Comparison of ENCODE assay signal across 30 mouse cellular contexts in the genomic region with DNA sequence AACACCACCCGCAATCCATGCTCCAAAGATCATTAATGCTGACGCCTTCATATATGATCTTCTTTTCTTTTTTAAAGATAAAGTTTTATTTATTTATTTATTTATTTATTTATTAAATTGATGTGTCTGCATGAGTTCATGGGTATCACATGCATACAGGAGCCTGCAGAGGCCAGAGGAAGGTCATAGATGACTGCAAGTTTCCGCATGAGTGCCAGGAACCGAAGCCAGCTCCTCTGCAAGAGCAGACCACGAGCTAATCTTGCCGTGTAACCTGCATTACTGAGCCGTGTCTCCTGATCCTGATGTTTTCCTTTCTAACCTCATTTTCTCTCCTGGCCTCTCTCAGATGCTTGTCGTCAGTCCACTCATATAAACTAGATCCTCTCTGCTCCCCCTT. TPM values are rescaled to one million over a fixed set of nuclear protein-coding genes. Genes with fewer than 3 reads are reported as not detected.
A peak's percentile ranks its signal among the peaks of the same experiment; 100 is the strongest.
DNase-seq lines count a peak whose midpoint lies in the region; ATAC-seq and TF ChIP-seq lines count a peak whose summit lies in the region.
"Had no signal": no experiment of that assay in that cellular context is flagged by ENCODE, and none has a peak within 500 bp of the region (broad histone marks: within the 10 kb centered on the region; RNA-seq: fewer than 3 reads in every experiment).

No protein-coding gene starts in this region.

- no peak overlapping the region for H3K9ac ChIP-seq in kidney, postnatal 0 days (ENCODE audit: low read depth, low read length)
- H3K9ac ChIP-seq: embryonic facial prominence, embryonic 13.5 days; forebrain, embryonic 12.5 days; forebrain, embryonic 15.5 days; heart, embryonic 15.5 days; hindbrain, embryonic 14.5 days had no signal

- peak; percentile 24 for DNase-seq in adrenal gland, postnatal 14 days
- DNase-seq in adrenal gland, adult 18-20 months (ENCODE audit: low spot score in 2 of 2) = no peak
- peak; percentile 19 for DNase-seq in kidney, adult 2 months
- DNase-seq in kidney, adult 18-20 months = no peak
- DNase-seq in kidney, postnatal 0 days (ENCODE audit: low spot score) = peak; percentile 41
- no peak for DNase-seq in kidney, postnatal 25 days
- DNase-seq in NIH3T3 (ENCODE audit: low read depth) = peak; percentile 5
- no peak for DNase-seq in cerebellum, postnatal 36 days
- DNase-seq: adrenal gland, postnatal 10 days; B cell, adult 2 months; cerebellum, adult 11 months; cerebellum, adult 2 months; cerebellum, adult 9-11 months; cerebellum, postnatal 25 days; embryo, embryonic 11 days; gastrocnemius, postnatal 25 days; heart, postnatal 14 days; heart, postnatal 4 days had no signal

- TF ChIP-seq CTCF in kidney, adult 2 months (conservative IDR thresholded peaks at IDR 0.05; ENCODE audit: insufficient read depth, insufficient read length, low read depth, low read length) = no peak
- TF ChIP-seq CTCF in kidney, postnatal 0 days (IDR thresholded peaks at IDR 0.05; ENCODE audit: low read depth) = no peak

- no peak overlapping the region for H3K4me3 ChIP-seq in kidney, adult 2 months (ENCODE audit: insufficient read depth, low read depth, low read length)
- no peak overlapping the region for H3K4me3 ChIP-seq in kidney, postnatal 0 days (replicated peaks; ENCODE audit: low read depth, low read length)
- H3K4me3 ChIP-seq: embryonic facial prominence, embryonic 10.5 days; embryonic facial prominence, embryonic 13.5 days; erythroblast, embryonic 14.5 days; forebrain, embryonic 12.5 days; forebrain, embryonic 15.5 days; heart, adult 2 months; heart, embryonic 15.5 days had no signal

- peak; percentile 59; the same call in 1 of the 2 replicates for ATAC-seq in kidney, postnatal 0 days (replicated peaks; ENCODE audit: low FRiP score, low read depth)
- ATAC-seq: activated CD4-positive, CD25-positive, alpha-beta regulatory T cell, adult 4 months; forebrain, embryonic 15.5 days; hindbrain, postnatal 0 days; inflammation-experienced regulatory T-cells, adult 6 months had no signal

- TF ChIP-seq POLR2A in kidney, adult 2 months (IDR thresholded peaks at IDR 0.05; ENCODE audit: low read depth, low read length) = no peak

- no peak overlapping the region for H3K27ac ChIP-seq in kidney, adult 2 months (ENCODE audit: insufficient read depth, low read depth, low read length)
- H3K27ac ChIP-seq in kidney, postnatal 0 days = peak overlapping the region; percentile 33
- H3K27ac ChIP-seq: embryonic facial prominence, embryonic 10.5 days; embryonic facial prominence, embryonic 13.5 days; forebrain, embryonic 12.5 days; forebrain, embryonic 15.5 days; heart, adult 2 months; heart, embryonic 15.5 days; hindbrain, embryonic 14.5 days; hindbrain, postnatal 0 days had no signal

- H3K4me2 ChIP-seq in kidney, postnatal 0 days (ENCODE audit: low read length) = no peak overlapping the region
- H3K4me2 ChIP-seq: embryonic facial prominence, embryonic 13.5 days; forebrain, embryonic 12.5 days; forebrain, embryonic 15.5 days; heart, embryonic 11.5 days; heart, embryonic 15.5 days; hindbrain, embryonic 14.5 days had no signal

- H3K36me3 ChIP-seq in kidney, adult 2 months (ENCODE audit: control insufficient read depth, insufficient read depth, low read length) = no peaks in the 10 kb centered on the region
- H3K36me3 ChIP-seq in kidney, postnatal 0 days (ENCODE audit: insufficient read depth, low read length) = peaks cover 14% of the 10 kb centered on the region
- H3K36me3 ChIP-seq: embryonic facial prominence, embryonic 10.5 days; embryonic facial prominence, embryonic 13.5 days; forebrain, embryonic 12.5 days; forebrain, embryonic 15.5 days had no signal

- H3K4me1 ChIP-seq in kidney, adult 2 months (ENCODE audit: control insufficient read depth, insufficient read depth, low read length) = no peaks in the 10 kb centered on the region
- no peaks in the 10 kb centered on the region for H3K4me1 ChIP-seq in kidney, postnatal 0 days (replicated peaks; ENCODE audit: insufficient read depth, low read length)
- H3K4me1 ChIP-seq: embryonic facial prominence, embryonic 13.5 days; heart, embryonic 15.5 days had no signal

- 54% methylated on average over 8 of the region's 8 CpGs for WGBS in kidney, adult 2 months
- WGBS in kidney, postnatal 0 days = 45% methylated on average over 8 of the region's 8 CpGs

- H3K27me3 ChIP-seq in kidney, adult 2 months (replicated peaks; ENCODE audit: control insufficient read depth, insufficient read depth, low read length) = no peaks in the 10 kb centered on the region
- no peaks in the 10 kb centered on the region for H3K27me3 ChIP-seq in kidney, postnatal 0 days (ENCODE audit: insufficient read depth, low read length)
- H3K27me3 ChIP-seq: embryonic facial prominence, embryonic 13.5 days; forebrain, embryonic 12.5 days; forebrain, embryonic 15.5 days; heart, embryonic 15.5 days had no signal

- H3K9me3 ChIP-seq in kidney, postnatal 0 days (replicated peaks; ENCODE audit: low read length) = no peaks in the 10 kb centered on the region
- H3K9me3 ChIP-seq: embryonic facial prominence, embryonic 10.5 days; embryonic facial prominence, embryonic 13.5 days; forebrain, embryonic 12.5 days; forebrain, embryonic 15.5 days; heart, embryonic 15.5 days had no signal

RNA-seq across cellular contexts. Expression of gene Pygl, which starts 17.0 kb away (rescaled TPM):
- total RNA-seq in adrenal gland, postnatal 14 days (2021) = 93.4 and 126 TPM in 2 replicates
- 100 to 1,000 TPM; 140 to 317 TPM for total RNA-seq in adrenal gland, adult 18-20 months (2021)
- polyA plus RNA-seq in kidney, adult 2 months (2012; rRNA removed) = 37.4 and 38.5 TPM in 2 replicates
- 43.1 and 44.2 TPM in 2 replicates for polyA plus RNA-seq in kidney, postnatal 0 days (2015; fragmentation: Nextera tagmentation; extraction: Ambion mirVana)

Comparison
In these comparisons a context has a peak if more than half of its experiments do, and no peak if none do; other contexts are left out.
1. DNase-seq: peak in adrenal gland, postnatal 14 days (single experiment), kidney, adult 2 months (single experiment), kidney, postnatal 0 days (single experiment) and NIH3T3 (single experiment); none in adrenal gland, adult 18-20 months (0 of 2), kidney, adult 18-20 months (single experiment), kidney, postnatal 25 days (0 of 2) and cerebellum, postnatal 36 days (0 of 2).